Mouse (Mus musculus) heart, adult 2 months (tissue): Measurements from ENCODE around the gene Pdzd9. TPM values are rescaled to one million over a fixed set of nuclear protein-coding genes. Genes with fewer than 3 reads are reported as not detected.
"Not testable (repeated sequence)": the region's sequence is repeated elsewhere in the genome, so short reads cannot be mapped to it uniquely, and the experiment has no call there.

ENCODE experiments used
- DNase-seq, 2 experiments: peaks; one replicate each; pipeline ENCODE4 v3.0.0; 2021
- H3K27ac ChIP-seq: fragments of 200-600 bp; 2 replicates; pipeline ENCODE4 v1.8.1; 2022
- H3K27me3 ChIP-seq: fragments of 200-500 bp; 2 replicates; pipeline ENCODE4 v1.6.1; 2012; ENCODE audit warnings: mild to moderate bottlenecking, low read length, inconsistent platforms, mixed read lengths; ENCODE audit not compliant: control insufficient read depth, insufficient read depth
- H3K36me3 ChIP-seq: fragments of 200-500 bp; 2 replicates; pipeline ENCODE4 v1.6.1; 2012; ENCODE audit warnings: low read length, inconsistent platforms; ENCODE audit not compliant: control insufficient read depth, insufficient read depth
- H3K4me1 ChIP-seq: fragments of 200-500 bp; 2 replicates; pipeline ENCODE4 v1.6.1; 2011; ENCODE audit warnings: low read length; ENCODE audit not compliant: control insufficient read depth, insufficient read depth
- H3K4me3 ChIP-seq: fragments of 200-600 bp; 2 replicates; pipeline ENCODE4 v1.8.1; 2022
- H3K79me2 ChIP-seq: fragments of 200-500 bp; replicated peaks from 2 replicates; pipeline ENCODE4 v1.6.1; 2012; ENCODE audit warnings: mild to moderate bottlenecking, inconsistent platforms, low read length, moderate library complexity, mixed read lengths; ENCODE audit not compliant: control insufficient read depth, insufficient read depth
- H3K9ac ChIP-seq: fragments of 200-500 bp; 2 replicates; pipeline ENCODE4 v1.6.1; 2012; ENCODE audit warnings: low read depth, mild to moderate bottlenecking, control low read depth, inconsistent platforms, low read length, mixed read lengths
- CTCF ChIP-seq: fragments of 200-600 bp; IDR thresholded peaks from 2 replicates; pipeline ENCODE4 v1.8.1; 2022; ENCODE audit warnings: antibody characterized with exemption, mild to moderate bottlenecking, moderate library complexity
- EP300 ChIP-seq: fragments of 200-500 bp; IDR thresholded peaks from 2 replicates; pipeline ENCODE4 v1.6.1; 2011; ENCODE audit warnings: low read depth, low read length, control low read depth; ENCODE audit not compliant: insufficient read depth
- POLR2A ChIP-seq: fragments of 200-500 bp; IDR thresholded peaks from 2 replicates; pipeline ENCODE4 v1.6.1; 2011; ENCODE audit warnings: mild to moderate bottlenecking, low read depth, low read length, control low read depth; ENCODE audit not compliant: insufficient read depth
- WGBS: fragments of 180-500 bp; shearing (Covaris S2); methylation state at CpG from one replicate; pipeline ENCODE4 v1.1.7; 2018; 5-methylcytosine and 5-hydroxymethylcytosine counted together
- intact Hi-C: fragments of 180-260 bp; cut with DNase I; formaldehyde crosslinking; loops from one replicate; pipeline ENCODE4 v1.15.1; 2025
- long read RNA-seq: library from polyadenylated mRNA; stranded (forward); transcript quantifications from one replicate; pipeline ENCODE4 v2.0.0, GENCODE M21; 2021
- polyA plus RNA-seq: library from polyadenylated mRNA; depleted of rRNA; stranded (reverse); fragments of >200 nt; gene quantifications from 2 replicates; pipeline ENCODE4 v1.2.3, GENCODE M21; 2012; rRNA removed
- total RNA-seq, 2 experiments: library from RNA; stranded (reverse); gene quantifications; 2 replicates each; pipeline ENCODE4 v1.2.3; 2021

Gene Pdzd9
- not detected for total RNA-seq
- not detected in 2 replicates for polyA plus RNA-seq
- long read RNA-seq: 0 reads

DNA sequence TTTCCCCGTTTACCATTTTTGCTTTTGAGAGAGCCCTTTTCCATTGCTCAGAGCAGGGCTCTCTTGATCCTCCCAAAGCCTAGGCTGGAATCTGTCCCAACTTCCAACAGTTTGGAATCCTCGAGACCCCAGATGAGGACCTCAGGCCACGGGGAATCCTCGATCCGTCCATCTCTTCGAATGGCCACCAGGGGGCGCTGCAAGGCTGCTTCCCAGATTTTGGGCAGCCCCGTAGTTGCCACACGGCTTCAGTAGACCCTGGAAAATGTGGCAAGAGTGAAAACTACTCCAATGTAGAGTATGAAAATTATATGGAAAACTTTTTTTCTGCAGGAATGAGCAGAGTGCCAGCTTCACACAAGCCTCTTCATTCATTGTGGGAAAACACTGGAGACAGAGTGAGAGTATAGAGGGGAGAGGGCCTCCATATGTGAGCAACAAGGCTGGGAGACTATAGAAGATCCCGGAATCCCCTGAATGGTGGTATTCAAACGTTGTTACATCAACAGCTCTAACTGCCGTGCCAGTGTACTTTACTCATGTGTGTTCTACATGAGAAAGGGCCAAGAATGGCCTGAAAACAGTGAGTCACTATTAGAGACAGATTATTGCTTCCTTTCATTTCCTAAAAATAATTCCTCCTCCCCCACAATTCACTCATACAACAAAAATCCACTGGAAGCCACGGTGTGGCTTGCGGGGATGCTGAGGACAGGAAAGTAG lies at the start of gene Pdzd9:
Gene Pdzd9 (minus strand): TSS at position 191 of the 723 bp plus-strand sequence.
- peaks cover 1% of the 10 kb centered on the region; the same call in 1 of the 2 replicates for H3K4me1 ChIP-seq

GRCm38 (mm10) chr7:120717261-120717660 lies 47.1 kb upstream of the Pdzd9 start:
- intact Hi-C loops: loop anchor here (5.0 kb wide), 1 partner anchor 35 kb away; no protein-coding TSS in a partner anchor
- 59% methylated on average over 2 of the region's 2 CpGs for WGBS
- DNase-seq: no peak

More for the DNA sequence above, at the start of gene Pdzd9:
- no peaks in the 10 kb centered on the region for H3K27me3 ChIP-seq
- no peak within 1 kb of the TSS for H3K4me3 ChIP-seq
- no peak within 1 kb of the TSS for H3K27ac ChIP-seq
- 9% methylated on average over 14 of the region's 14 CpGs for WGBS
- H3K36me3 ChIP-seq: no peaks in the 10 kb centered on the region
- intact Hi-C loops: loop anchor here (1.0 to 10.0 kb wide), 3 partner anchors 84 to 244 kb away; partner anchors contain the start of gene Polr3e
- no peaks in the 10 kb centered on the region for H3K79me2 ChIP-seq
- no peak; the same call in 1 of the 2 replicates for TF ChIP-seq CTCF
- peak; percentile 58; the same call in 1 of the 2 replicates for TF ChIP-seq EP300
- DNase-seq: peak; percentile 65 to 85
- no peak within 1 kb of the TSS for H3K9ac ChIP-seq

DNA sequence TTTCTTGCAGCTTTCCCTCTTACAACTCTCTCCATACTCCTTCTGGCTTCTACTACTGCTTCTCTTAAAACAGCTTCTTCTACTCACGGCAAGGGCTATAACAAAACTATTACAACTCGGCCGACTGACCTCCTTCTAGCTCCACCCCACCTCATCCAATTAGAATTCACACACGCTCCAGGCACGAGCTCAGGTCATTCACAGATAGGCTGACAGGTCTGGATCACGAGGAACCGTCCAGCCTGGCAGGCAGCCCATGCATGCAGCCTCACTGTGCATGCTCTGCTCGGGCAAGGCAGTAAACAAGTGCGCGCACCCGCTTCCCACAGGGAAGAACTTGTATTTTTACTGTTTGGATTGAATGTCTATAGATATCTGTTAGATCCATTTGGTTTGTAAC lies 43.8 kb upstream of the Pdzd9 start:
- peak overlapping the region; percentile 31; the same call in 1 of the 2 replicates for H3K27ac ChIP-seq
- intact Hi-C loops: not testable (repeated sequence)

More at GRCm38 (mm10) chr7:120717261-120717660, 47.1 kb upstream of the Pdzd9 start:
- H3K4me1 ChIP-seq: peaks cover 8% of the 10 kb centered on the region
- H3K9ac ChIP-seq: no peak overlapping the region
- H3K4me3 ChIP-seq: no peak overlapping the region
- no peaks in the 10 kb centered on the region for H3K27me3 ChIP-seq
- H3K36me3 ChIP-seq: no peaks in the 10 kb centered on the region
- no peak overlapping the region for H3K27ac ChIP-seq
- no peak for TF ChIP-seq CTCF
- TF ChIP-seq EP300: no peak
- no peak for TF ChIP-seq POLR2A
- no peaks in the 10 kb centered on the region for H3K79me2 ChIP-seq

DNA sequence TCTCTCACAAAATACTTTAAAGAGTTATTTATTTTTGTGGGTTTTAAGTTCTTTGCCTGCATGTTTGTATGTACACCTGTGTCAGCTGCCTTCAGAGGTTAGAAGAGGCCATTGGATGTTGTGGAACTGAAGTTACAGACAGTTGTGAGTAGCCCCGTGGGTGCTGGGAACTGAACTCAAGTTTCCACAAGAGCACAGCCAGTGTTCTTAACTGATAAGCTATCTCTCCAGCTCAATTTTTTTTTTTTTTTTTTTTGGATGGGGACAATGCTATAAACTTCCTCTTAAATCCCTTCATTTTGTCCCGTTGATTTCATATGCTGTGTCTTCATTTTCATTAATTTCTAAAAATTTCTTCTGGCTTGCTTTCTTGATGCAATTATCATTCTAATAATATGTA lies 43.1 kb upstream of the Pdzd9 start:
- Histone ChIP-seq H3K4me1 (peaks cover 1% of the 10 kb centered on the region), H3K27me3 (no peaks in the 10 kb centered on the region), H3K27ac (no peak overlapping the region), H3K36me3 (no peaks in the 10 kb centered on the region), H3K9ac (no peak overlapping the region), H3K79me2 (peaks cover 2% of the 10 kb centered on the region; the same call in 1 of the 2 replicates), H3K4me3 (no peak overlapping the region)
- no peak for DNase-seq
- WGBS: 73% methylated on average over 2 of the region's 2 CpGs
- intact Hi-C loops: no loop called here
- no peak for TF ChIP-seq POLR2A
- TF ChIP-seq CTCF: no peak
- TF ChIP-seq EP300: no peak

More for the DNA sequence above, 43.8 kb upstream of the Pdzd9 start:
- DNase-seq: peak; percentile 60
- H3K9ac ChIP-seq, H3K4me1 ChIP-seq, H3K27me3 ChIP-seq, H3K79me2 ChIP-seq, H3K36me3 ChIP-seq, H3K4me3 ChIP-seq: not testable (repeated sequence)
- WGBS: 58% methylated on average over 11 of the region's 11 CpGs

DNA sequence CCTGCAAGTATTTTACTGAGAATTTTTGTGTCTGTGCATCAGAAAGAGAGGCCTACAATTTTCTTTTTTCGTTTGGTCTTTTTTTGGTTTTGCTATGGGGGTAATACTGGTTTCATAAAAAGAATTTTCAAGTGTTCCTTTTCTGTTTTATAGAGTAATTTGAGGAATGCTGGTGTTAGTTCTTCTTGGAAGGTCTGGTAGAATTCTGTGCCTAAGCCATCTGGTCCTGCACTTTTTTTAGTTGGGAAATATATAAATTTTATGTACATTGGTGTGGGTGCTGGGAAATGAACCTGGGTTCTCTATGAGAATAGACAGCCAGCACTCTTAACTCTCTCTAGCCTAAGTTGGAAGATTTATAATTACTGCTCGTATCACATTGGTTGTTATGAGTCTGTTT lies 41.9 kb upstream of the Pdzd9 start:
- Histone ChIP-seq H3K4me3 (no peak overlapping the region), H3K36me3 (no peaks in the 10 kb centered on the region), H3K27ac (no peak overlapping the region), H3K9ac (no peak overlapping the region), H3K79me2 (peaks cover 3% of the 10 kb centered on the region; the same call in 1 of the 2 replicates), H3K4me1 (peaks cover 1% of the 10 kb centered on the region), H3K27me3 (no peaks in the 10 kb centered on the region)
- intact Hi-C loops: no loop called here
- DNase-seq: no peak
- TF ChIP-seq CTCF: no peak
- no peak for TF ChIP-seq EP300
- TF ChIP-seq POLR2A: no peak
- 94% methylated on average over 2 of the region's 2 CpGs for WGBS

DNA sequence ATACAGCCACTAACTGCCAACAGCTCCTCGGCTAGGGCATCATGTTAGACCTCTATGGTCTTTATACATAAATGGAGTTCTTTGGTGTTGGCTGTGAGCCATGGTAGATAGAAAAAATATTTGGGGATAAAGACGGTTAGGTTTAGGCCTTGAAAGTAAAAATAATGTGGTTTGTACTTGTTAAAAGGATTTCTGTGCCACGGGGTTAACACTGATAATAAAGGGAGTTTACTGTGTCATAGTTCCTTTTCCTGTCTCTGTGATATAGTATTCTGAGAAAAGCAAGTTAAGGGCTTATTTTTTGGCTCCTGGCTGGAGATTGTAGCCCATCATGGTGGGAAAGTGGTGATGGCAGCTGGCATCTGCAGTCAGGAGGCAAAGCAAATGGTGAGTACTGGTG lies 33.7 kb upstream of the Pdzd9 start:
- no peak overlapping the region for H3K4me3 ChIP-seq
- DNase-seq: no peak
- intact Hi-C loops: no loop called here
- no peak overlapping the region for H3K27ac ChIP-seq
- H3K27me3 ChIP-seq: no peaks in the 10 kb centered on the region
- H3K4me1 ChIP-seq: peaks cover 2% of the 10 kb centered on the region; the same call in 1 of the 2 replicates
- WGBS: 32% methylated on average over 3 of the region's 3 CpGs
- no peak for TF ChIP-seq CTCF
- H3K36me3 ChIP-seq: no peaks in the 10 kb centered on the region
- 0 out of 2 replicates have a peak, but pooled peaks cover 1% of the 10 kb centered on the region for H3K79me2 ChIP-seq
- no peak overlapping the region for H3K9ac ChIP-seq
